Mouse (Mus musculus): Measurements from ENCODE around the gene Ripk1. TPM values are rescaled to one million over a fixed set of nuclear protein-coding genes. Genes with fewer than 3 reads are reported as not detected.

Gene Ripk1
- 7.3 and 8.0 TPM in 2 replicates for polyA plus RNA-seq (2015; fragmentation: Nextera tagmentation; extraction: Ambion mirVana)

- H3K4me3 ChIP-seq = peak within 1 kb of the TSS; percentile 86
- H3K27me3 ChIP-seq = no peaks in the 10 kb centered on the region
- H3K27ac ChIP-seq (replicated peaks) = peak within 1 kb of the TSS; percentile 91
- H3K4me1 ChIP-seq (replicated peaks) = peaks cover 14% of the 10 kb centered on the region
- ATAC-seq (ENCODE audit: low FRiP score, low read depth) = peak; percentile 98
- under 1% methylated on average over 89 of the region's 92 CpGs for WGBS
- no peaks in the 10 kb centered on the region for H3K36me3 ChIP-seq
- H3K9me3 ChIP-seq = no peaks in the 10 kb centered on the region
- H3K9ac ChIP-seq = peak within 1 kb of the TSS; percentile 88
- H3K4me2 ChIP-seq = peak within 1 kb of the TSS; percentile 80
These were observed at the start of gene Ripk1, which contains the start of gene Serpinb6a for GRCm38 (mm10) chr13:34002058-34003006. Gene Ripk1, plus strand, starts transcription at chr13:34002363. Gene Serpinb6a, minus strand, starts transcription at chr13:34002794.

GRCm38 (mm10) chr13:33952947-33953346 lies 49.2 kb upstream of the Ripk1 start:
- Histone ChIP-seq H3K9ac (no peak overlapping the region), H3K4me3 (no peak overlapping the region), H3K4me2 (no peak overlapping the region), H3K27me3 (no peaks in the 10 kb centered on the region), H3K27ac (replicated peaks) (no peak overlapping the region), H3K4me1 (replicated peaks) (no peaks in the 10 kb centered on the region), H3K36me3 (no peaks in the 10 kb centered on the region), H3K9me3 (no peaks in the 10 kb centered on the region)
- 96% methylated on average over 2 of the region's 2 CpGs for WGBS
- no peak for ATAC-seq (ENCODE audit: low FRiP score, low read depth)

DNA sequence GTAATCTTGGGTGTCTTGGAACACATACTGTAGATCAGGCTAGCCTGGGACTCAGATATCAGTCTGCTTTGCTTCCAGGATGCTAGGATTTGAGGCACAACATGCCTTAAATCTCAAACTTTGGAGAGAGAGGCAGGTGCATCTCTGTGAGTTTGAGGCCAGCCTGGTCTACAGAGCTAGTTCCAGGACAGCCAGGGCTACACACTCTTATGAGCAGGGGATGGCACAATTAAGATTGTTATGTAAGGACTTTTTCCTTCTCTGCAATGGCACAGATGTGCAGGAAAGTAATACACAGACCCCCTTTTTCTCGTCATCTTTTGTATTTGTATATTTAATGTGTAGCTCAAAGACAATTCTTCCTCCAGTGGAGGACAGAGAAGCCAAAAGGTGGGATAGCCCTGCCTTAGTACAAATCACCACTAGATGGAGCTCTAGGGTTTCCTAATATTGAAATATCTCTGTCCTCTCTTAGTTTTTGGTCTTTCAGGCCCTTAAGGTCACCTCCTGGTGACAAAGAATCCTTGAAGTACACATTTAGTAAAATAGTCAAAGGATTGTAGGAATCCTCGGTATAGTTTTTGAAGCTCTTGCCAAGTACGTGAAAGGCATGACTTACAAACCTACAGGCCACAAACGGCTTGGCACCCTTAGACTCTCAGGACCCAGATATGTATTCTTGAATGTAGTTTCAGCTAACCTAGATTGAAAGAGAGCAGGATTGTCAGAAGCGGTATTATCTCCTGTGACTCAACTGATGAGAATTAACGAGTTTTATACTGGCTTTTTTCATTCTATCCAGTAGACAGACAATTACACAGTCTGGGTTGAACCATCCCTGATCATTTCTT lies 45.4 kb upstream of the Ripk1 start:
- Histone ChIP-seq H3K4me1 (replicated peaks) (no peaks in the 10 kb centered on the region), H3K27me3 (no peaks in the 10 kb centered on the region), H3K9ac (no peak overlapping the region), H3K27ac (replicated peaks) (no peak overlapping the region), H3K4me3 (no peak overlapping the region), H3K4me2 (no peak overlapping the region), H3K9me3 (no peaks in the 10 kb centered on the region), H3K36me3 (no peaks in the 10 kb centered on the region)
- WGBS = 41% methylated on average over 6 of the region's 6 CpGs
- 0 out of 2 replicates have a peak, but pooled peaks have one; percentile 15 for ATAC-seq (ENCODE audit: low FRiP score, low read depth)

GRCm38 (mm10) chr13:33959771-33960170 lies 42.4 kb upstream of the Ripk1 start:
- H3K36me3 ChIP-seq = no peaks in the 10 kb centered on the region
- no peak overlapping the region for H3K4me3 ChIP-seq
- 93% methylated on average over 2 of the region's 2 CpGs for WGBS
- H3K9me3 ChIP-seq = no peaks in the 10 kb centered on the region
- H3K9ac ChIP-seq = no peak overlapping the region
- no peaks in the 10 kb centered on the region for H3K27me3 ChIP-seq
- H3K4me2 ChIP-seq = no peak overlapping the region
- ATAC-seq (ENCODE audit: low FRiP score, low read depth) = no peak
- no peak overlapping the region for H3K27ac ChIP-seq (replicated peaks)
- H3K4me1 ChIP-seq (replicated peaks) = no peaks in the 10 kb centered on the region

GRCm38 (mm10) chr13:33964206-33965046 lies 37.7 kb upstream of the Ripk1 start, which contains the start of gene Nqo2:
Gene Nqo2, plus strand, starts transcription at chr13:33964687.
- WGBS = 2% methylated on average over 22 of the region's 22 CpGs
- peak; percentile 90 for ATAC-seq (ENCODE audit: low FRiP score, low read depth)
- Histone ChIP-seq H3K9ac (peak within 1 kb of the TSS; percentile 32), H3K27me3 (no peaks in the 10 kb centered on the region), H3K27ac (replicated peaks) (peak within 1 kb of the TSS; percentile 87), H3K4me2 (peak within 1 kb of the TSS; percentile 88), H3K9me3 (no peaks in the 10 kb centered on the region), H3K4me3 (peak within 1 kb of the TSS; percentile 57), H3K36me3 (no peaks in the 10 kb centered on the region), H3K4me1 (replicated peaks) (peaks cover 6% of the 10 kb centered on the region; the same call in 1 of the 2 replicates)

GRCm38 (mm10) chr13:33965056-33966024 lies 36.8 kb upstream of the Ripk1 start:
- Histone ChIP-seq H3K9ac (peak overlapping the region; percentile 32), H3K4me2 (peak overlapping the region; percentile 88), H3K27ac (replicated peaks) (peak overlapping the region; percentile 87), H3K4me1 (replicated peaks) (peaks cover 6% of the 10 kb centered on the region; the same call in 1 of the 2 replicates), H3K9me3 (no peaks in the 10 kb centered on the region), H3K27me3 (no peaks in the 10 kb centered on the region), H3K36me3 (no peaks in the 10 kb centered on the region), H3K4me3 (peak overlapping the region; percentile 57)
- WGBS = 26% methylated on average over 14 of the region's 14 CpGs
- ATAC-seq (ENCODE audit: low FRiP score, low read depth) = 0 out of 2 replicates have a peak, but pooled peaks have one; percentile 14

DNA sequence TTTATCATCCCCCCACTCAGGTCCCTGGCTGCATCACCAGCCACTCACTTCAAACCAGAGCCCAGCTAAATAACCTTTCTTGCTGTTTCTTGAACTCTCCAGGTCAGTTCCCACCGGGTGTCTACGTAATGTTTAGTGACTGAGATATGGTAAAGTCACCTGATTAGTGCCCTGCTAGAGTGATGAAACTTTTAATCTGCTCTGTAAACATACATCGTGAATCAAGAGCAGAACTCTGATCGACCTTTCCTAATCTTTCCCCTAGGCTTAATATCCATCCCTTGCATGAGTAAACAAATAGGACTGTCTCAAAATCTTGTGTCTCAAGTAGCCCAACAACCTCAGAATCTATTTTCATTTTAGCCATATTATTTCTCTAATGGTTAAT lies 36.1 kb upstream of the Ripk1 start:
- Histone ChIP-seq H3K4me3 (no peak overlapping the region), H3K9ac (no peak overlapping the region), H3K4me1 (replicated peaks) (peaks cover 6% of the 10 kb centered on the region; the same call in 1 of the 2 replicates), H3K27me3 (no peaks in the 10 kb centered on the region), H3K27ac (replicated peaks) (no peak overlapping the region), H3K9me3 (no peaks in the 10 kb centered on the region), H3K36me3 (no peaks in the 10 kb centered on the region), H3K4me2 (0 out of 2 replicates have a peak overlapping the region, but pooled peaks have one; percentile 88)
- 79% methylated on average over 4 of the region's 4 CpGs for WGBS
- no peak for ATAC-seq (ENCODE audit: low FRiP score, low read depth)

GRCm38 (mm10) chr13:33966574-33966973 lies 35.6 kb upstream of the Ripk1 start:
- no peak overlapping the region for H3K4me2 ChIP-seq
- peaks cover 6% of the 10 kb centered on the region; the same call in 1 of the 2 replicates for H3K4me1 ChIP-seq (replicated peaks)
- H3K4me3 ChIP-seq = no peak overlapping the region
- no peaks in the 10 kb centered on the region for H3K9me3 ChIP-seq
- H3K9ac ChIP-seq = no peak overlapping the region
- H3K36me3 ChIP-seq = no peaks in the 10 kb centered on the region
- H3K27ac ChIP-seq (replicated peaks) = no peak overlapping the region
- no peak for ATAC-seq (ENCODE audit: low FRiP score, low read depth)
- no peaks in the 10 kb centered on the region for H3K27me3 ChIP-seq

GRCm38 (mm10) chr13:33989625-33990024 lies 12.5 kb upstream of the Ripk1 start:
- H3K4me2 ChIP-seq = no peak overlapping the region
- no peaks in the 10 kb centered on the region for H3K27me3 ChIP-seq
- ATAC-seq (ENCODE audit: low FRiP score, low read depth) = no peak
- H3K27ac ChIP-seq (replicated peaks) = no peak overlapping the region
- no peak overlapping the region for H3K9ac ChIP-seq
- H3K9me3 ChIP-seq = no peaks in the 10 kb centered on the region
- 85% methylated on average over 5 of the region's 5 CpGs for WGBS
- no peaks in the 10 kb centered on the region for H3K4me1 ChIP-seq (replicated peaks)
- no peak overlapping the region for H3K4me3 ChIP-seq
- peaks cover 10% of the 10 kb centered on the region; the same call in 1 of the 2 replicates for H3K36me3 ChIP-seq

- no peak for ATAC-seq (ENCODE audit: low FRiP score, low read depth)
- no peaks in the 10 kb centered on the region for H3K9me3 ChIP-seq
- no peaks in the 10 kb centered on the region for H3K4me1 ChIP-seq (replicated peaks)
- no peaks in the 10 kb centered on the region for H3K27me3 ChIP-seq
- no peak overlapping the region for H3K27ac ChIP-seq (replicated peaks)
- H3K4me2 ChIP-seq = no peak overlapping the region
- peaks cover 6% of the 10 kb centered on the region; the same call in 1 of the 2 replicates for H3K36me3 ChIP-seq
- H3K4me3 ChIP-seq = no peak overlapping the region
- no peak overlapping the region for H3K9ac ChIP-seq
- WGBS = 19% methylated on average over 1 of the region's 1 CpGs
These were observed 7.0 kb upstream of the Ripk1 start for GRCm38 (mm10) chr13:33995197-33995596.
